Mouse (Mus musculus) MEL (cell line): ENCODE measurements at regions not wholly inside any gene's neighbourhood (a gene's known extent, or its start where the extent isn't known, plus 50 kb on each side); places are given as distances from the start of the nearest gene placed in this dataset.

Experiments
- CHD2 ChIP-seq: IDR thresholded peaks from 2 replicates; pipeline ENCODE4 v1.6.1; 2011; ENCODE audit warnings: low read length, improper control_type of control experiment
- CTCF ChIP-seq, 3 experiments: IDR thresholded peaks in 2 of 3; conservative IDR thresholded peaks in 1 of 3; 2 replicates each; pipeline ENCODE4 v1.5.1; 2011 to 2012; ENCODE audit warnings: low read length in 3 of 3, low read depth in 2 of 3, mild to moderate bottlenecking in 2 of 3, improper control_type of control experiment in 1 of 3, inconsistent platforms in 1 of 3, mixed read lengths in 1 of 3, moderate library complexity in 1 of 3; ENCODE audit not compliant: control insufficient read depth in 1 of 3, insufficient read depth in 1 of 3, poor library complexity in 1 of 3, severe bottlenecking in 1 of 3
- EP300 ChIP-seq, 2 experiments: IDR thresholded peaks; 2 replicates each; pipeline ENCODE4 v1.6.1; 2011; ENCODE audit warnings: improper control_type of control experiment in 2 of 2, low read length in 2 of 2, low read depth in 1 of 2, mild to moderate bottlenecking in 1 of 2
- GATA1 ChIP-seq: IDR thresholded peaks from 2 replicates; pipeline ENCODE4 v1.6.1; 2011; ENCODE audit warnings: low read depth, low read length, improper control_type of control experiment
- JUND ChIP-seq: IDR thresholded peaks from 2 replicates; pipeline ENCODE4 v1.6.1; 2011; ENCODE audit warnings: low read depth, mild to moderate bottlenecking, improper control_type of control experiment, low read length
- MAX ChIP-seq: IDR thresholded peaks from 2 replicates; pipeline ENCODE4 v1.6.1; 2011; ENCODE audit warnings: low read length, improper control_type of control experiment
- MXI1 ChIP-seq: IDR thresholded peaks from 2 replicates; pipeline ENCODE4 v1.6.1; 2011; ENCODE audit warnings: mild to moderate bottlenecking, low read depth, low read length, improper control_type of control experiment
- POLR2A ChIP-seq, 2 experiments: IDR thresholded peaks; 2 replicates each; pipeline ENCODE4 v1.6.1; 2011 to 2012; ENCODE audit warnings: low read length in 2 of 2, mild to moderate bottlenecking in 2 of 2, control low read depth in 1 of 2, improper control_type of control experiment in 1 of 2, low read depth in 1 of 2, moderate library complexity in 1 of 2; ENCODE audit not compliant: control insufficient read depth in 1 of 2, insufficient read depth in 1 of 2, poor library complexity in 1 of 2
- RAD21 ChIP-seq: IDR thresholded peaks from 2 replicates; pipeline ENCODE4 v1.6.1; 2011; ENCODE audit warnings: mild to moderate bottlenecking, low read depth, low read length, improper control_type of control experiment

GRCm38 (mm10) chr8:4934551-4934950, 155.2 kb upstream of the Shcbp1 start:
- TF ChIP-seq JUND (no peak), POLR2A (IDR thresholded peaks at IDR 0.05; ENCODE audit: control insufficient read depth in 1 of 2, insufficient read depth in 1 of 2, low read depth in 1 of 2, low read length in 2 of 2, poor library complexity in 1 of 2) (no peak), EP300 (IDR thresholded peaks at IDR 0.05; ENCODE audit: low read depth in 1 of 2, low read length in 2 of 2) (no peak), CTCF (IDR thresholded peaks at IDR 0.05 in 2 of 3, conservative IDR thresholded peaks at IDR 0.05 in 1 of 3; ENCODE audit: control insufficient read depth in 1 of 3, insufficient read depth in 1 of 3, low read depth in 2 of 3, low read length in 3 of 3, poor library complexity in 1 of 3, severe bottlenecking in 1 of 3) (no peak), CHD2 (no peak), MAX (no peak), MXI1 (no peak), GATA1 (no peak), RAD21 (no peak)
